Mouse (Mus musculus): ENCODE results near the gene Desi1. TPM values are rescaled to one million over a fixed set of nuclear protein-coding genes. Genes with fewer than 3 reads are reported as not detected.

Desi1 gene
- total RNA-seq (2012; rRNA removed) (10.9 and 11.3 TPM in 2 replicates), total RNA-seq (2014; rRNA removed) (7.6 and 10.0 TPM in 2 replicates), polyA plus RNA-seq (2012; ENCODE audit: insufficient read length, low read depth) (39.2 and 47.3 TPM in 2 replicates)

DNA sequence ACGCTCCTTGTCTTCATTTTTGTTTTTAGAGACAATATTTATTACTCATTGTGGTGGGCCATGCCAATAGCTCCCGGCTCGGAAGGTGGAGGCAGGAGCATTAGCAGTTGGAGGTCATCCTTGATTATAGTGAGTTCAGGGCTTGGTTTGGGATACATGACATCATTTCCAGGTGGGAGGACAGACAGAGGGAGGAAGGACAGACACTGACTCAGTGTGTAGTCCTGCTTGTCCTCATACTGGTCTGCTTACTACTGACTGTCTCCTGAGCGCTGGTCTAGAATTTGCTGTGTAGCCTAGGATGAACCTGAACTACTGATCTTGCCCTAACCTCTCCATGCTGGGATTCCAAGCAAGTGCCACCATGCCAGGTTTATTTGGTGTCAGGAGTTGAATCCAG, at the start of gene Desi1:
TSS of gene Desi1 (minus strand) at position 101 of the 400 bp plus-strand sequence.
- in situ Hi-C loops (cut with MboI; ENCODE audit: low pct_ligation_motif_present, low pct_unique_long_range_greater_than_20kb, low sequenced_read_pairs): no loop called here
- TF ChIP-seq MAFK (IDR thresholded peaks at IDR 0.05; ENCODE audit: insufficient replicate concordance, low read length) (no peak), MXI1 (IDR thresholded peaks at IDR 0.05; ENCODE audit: low read depth, low read length) (no peak), TBP (conservative IDR thresholded peaks at IDR 0.05; ENCODE audit: low read depth, low read length) (no peak), RCOR1 (conservative IDR thresholded peaks at IDR 0.05; ENCODE audit: low read depth, low read length) (no peak), ZNF384 (IDR thresholded peaks at IDR 0.05; ENCODE audit: low read depth, low read length) (no peak), KAT2A (IDR thresholded peaks at IDR 0.05; ENCODE audit: insufficient replicate concordance, low read length) (no peak), ZC3H11A (IDR thresholded peaks at IDR 0.05; ENCODE audit: low read depth, low read length) (no peak), ZMIZ1 (IDR thresholded peaks at IDR 0.05; ENCODE audit: low read depth, low read length) (no peak), CHD2 (IDR thresholded peaks at IDR 0.05; ENCODE audit: low read length) (no peak), JUN (IDR thresholded peaks at IDR 0.05; ENCODE audit: insufficient read depth, low read depth, low read length) (no peak), ZKSCAN1 (IDR thresholded peaks at IDR 0.05; ENCODE audit: borderline replicate concordance, low read depth, low read length) (no peak), USF1 (IDR thresholded peaks at IDR 0.05; ENCODE audit: low read depth, low read length) (no peak), POLR2A (IDR thresholded peaks at IDR 0.05; ENCODE audit: low read depth, low read length) (no peak), BHLHE40 (IDR thresholded peaks at IDR 0.05; ENCODE audit: low read depth, low read length) (no peak), IRF4 (IDR thresholded peaks at IDR 0.05; ENCODE audit: low read depth, low read length) (no peak), PAX5 (IDR thresholded peaks at IDR 0.05; ENCODE audit: low read length) (no peak), NRF1 (IDR thresholded peaks at IDR 0.05; ENCODE audit: low read depth, low read length) (no peak), SMC3 (IDR thresholded peaks at IDR 0.05; ENCODE audit: low read depth, low read length) (no peak), JUND (conservative IDR thresholded peaks at IDR 0.05; ENCODE audit: low read depth, low read length) (no peak), MAZ (IDR thresholded peaks at IDR 0.05; ENCODE audit: low read depth, low read length) (no peak)
- dilution Hi-C loops (cut with MboI; ENCODE audit: extremely low pct_ligation_motif_present, extremely low pct_unique_long_range_greater_than_20kb, low sequenced_read_pairs): no loop called here
- Histone ChIP-seq H3K9me3 (replicated peaks; ENCODE audit: low read length) (no peaks in the 10 kb centered on the region), H3K27ac (ENCODE audit: insufficient read depth, low read depth) (no peak within 1 kb of the TSS), H3K4me3 (replicated peaks in 1 of 3; ENCODE audit: low read depth in 2 of 3, low read length in 2 of 3, poor library complexity in 1 of 3) (no peak within 1 kb of the TSS), H3K4me1 (ENCODE audit: control insufficient read depth in 1 of 2, insufficient read depth in 2 of 2) (peaks cover 0 to 23% of the 10 kb centered on the region in 2 experiments; a peak in 2 of 4 replicates), H3K9ac (ENCODE audit: insufficient read depth, low read depth) (no peak within 1 kb of the TSS), H3K79me2 (replicated peaks; ENCODE audit: control insufficient read depth, extremely low read depth, insufficient read depth, poor library complexity, severe bottlenecking) (no peaks in the 10 kb centered on the region), H3K27me3 (replicated peaks) (no peaks in the 10 kb centered on the region), H3K36me3 (replicated peaks in 1 of 2; ENCODE audit: control insufficient read depth in 1 of 2, insufficient read depth in 1 of 2, low read length in 1 of 2) (peaks cover 65 to 90% of the 10 kb centered on the region in 2 experiments), H3K4me2 (ENCODE audit: insufficient read depth, low read depth, poor library complexity, severe bottlenecking) (no peak within 1 kb of the TSS)
- DNase-seq (ENCODE audit: extremely low read depth): no peak

DNA sequence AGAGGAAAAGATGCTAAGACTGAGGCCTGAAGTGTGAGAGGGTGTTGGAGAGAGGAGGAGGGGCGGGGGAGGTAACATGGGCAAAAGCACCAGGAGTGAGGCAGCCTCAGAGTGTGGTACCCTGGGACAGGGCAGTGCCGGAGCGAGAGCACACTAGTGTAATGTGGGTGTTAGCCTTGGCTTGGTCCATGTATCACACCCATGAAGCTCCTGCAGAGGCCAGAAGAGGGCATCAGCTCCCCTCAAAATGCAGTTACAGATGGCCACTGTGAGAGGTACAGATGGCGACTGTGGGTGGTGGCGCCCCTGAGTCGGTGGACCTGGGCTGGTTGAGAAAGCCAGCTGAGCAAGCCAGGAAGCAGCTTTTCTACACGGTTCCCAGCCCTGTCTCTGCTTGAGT, 47.5 kb upstream of the Desi1 start:
- H3K4me3 ChIP-seq (replicated peaks in 1 of 3; ENCODE audit: low read depth in 2 of 3, low read length in 2 of 3, poor library complexity in 1 of 3): no peak overlapping the region
- no peak for TF ChIP-seq TBP (conservative IDR thresholded peaks at IDR 0.05; ENCODE audit: low read depth, low read length)
- peak; percentile 38; the same call in 1 of the 2 replicates for TF ChIP-seq IRF4 (IDR thresholded peaks at IDR 0.05; ENCODE audit: low read depth, low read length)
- TF ChIP-seq MAZ (IDR thresholded peaks at IDR 0.05; ENCODE audit: low read depth, low read length): no peak
- TF ChIP-seq POLR2AphosphoS2 (IDR thresholded peaks at IDR 0.05; ENCODE audit: low read depth, low read length): no peak
- peak; percentile 10; the same call in 1 of the 2 replicates for TF ChIP-seq ZC3H11A (IDR thresholded peaks at IDR 0.05; ENCODE audit: low read depth, low read length)
- TF ChIP-seq RAD21 (IDR thresholded peaks at IDR 0.05; ENCODE audit: low read depth, low read length): peak; percentile 78
- no peak for TF ChIP-seq PAX5 (IDR thresholded peaks at IDR 0.05; ENCODE audit: low read length)
- no peak for TF ChIP-seq RCOR1 (conservative IDR thresholded peaks at IDR 0.05; ENCODE audit: low read depth, low read length)
- TF ChIP-seq SIN3A (IDR thresholded peaks at IDR 0.05; ENCODE audit: low read length): no peak
- 0 out of 2 replicates have a peak, but pooled peaks have one; percentile 21 for TF ChIP-seq ELF1 (IDR thresholded peaks at IDR 0.05; ENCODE audit: low read depth, low read length)
- no peak for TF ChIP-seq ZMIZ1 (IDR thresholded peaks at IDR 0.05; ENCODE audit: low read depth, low read length)
- TF ChIP-seq EP300 (IDR thresholded peaks at IDR 0.05; ENCODE audit: low read length): no peak
- TF ChIP-seq SMC3 (IDR thresholded peaks at IDR 0.05; ENCODE audit: low read depth, low read length): peak; percentile 72
- TF ChIP-seq MAFK (IDR thresholded peaks at IDR 0.05; ENCODE audit: insufficient replicate concordance, low read length): no peak
- TF ChIP-seq TCF12 (IDR thresholded peaks at IDR 0.05; ENCODE audit: low read depth, low read length): 0 out of 2 replicates have a peak, but pooled peaks have one; percentile 33
- TF ChIP-seq UBTF (IDR thresholded peaks at IDR 0.05; ENCODE audit: low read depth, low read length): no peak
- no peak for TF ChIP-seq JUND (conservative IDR thresholded peaks at IDR 0.05; ENCODE audit: low read depth, low read length)
- no peak for TF ChIP-seq MXI1 (IDR thresholded peaks at IDR 0.05; ENCODE audit: low read depth, low read length)
- no peak for TF ChIP-seq BHLHE40 (IDR thresholded peaks at IDR 0.05; ENCODE audit: low read depth, low read length)
- TF ChIP-seq ETS1 (conservative IDR thresholded peaks at IDR 0.05; ENCODE audit: low read depth, low read length): no peak
- no peak for TF ChIP-seq USF1 (IDR thresholded peaks at IDR 0.05; ENCODE audit: low read depth, low read length)
- peak in 1 of 2 experiments; percentile 96; a peak in 2 of 4 replicates for TF ChIP-seq CTCF (conservative IDR thresholded peaks at IDR 0.05 in 1 of 2, IDR thresholded peaks at IDR 0.05 in 1 of 2; ENCODE audit: low read depth in 2 of 2, low read length in 2 of 2)
- H3K27me3 ChIP-seq (replicated peaks): peaks cover 35% of the 10 kb centered on the region
- dilution Hi-C loops (cut with MboI; ENCODE audit: extremely low pct_ligation_motif_present, extremely low pct_unique_long_range_greater_than_20kb, low sequenced_read_pairs): no loop called here
- no peak overlapping the region for H3K9ac ChIP-seq (ENCODE audit: insufficient read depth, low read depth)
- no peaks in the 10 kb centered on the region for H3K79me2 ChIP-seq (replicated peaks; ENCODE audit: control insufficient read depth, extremely low read depth, insufficient read depth, poor library complexity, severe bottlenecking)
- no peak overlapping the region; the same call in 1 of the 2 replicates for H3K4me2 ChIP-seq (ENCODE audit: insufficient read depth, low read depth, poor library complexity, severe bottlenecking)
- H3K36me3 ChIP-seq (replicated peaks in 1 of 2; ENCODE audit: control insufficient read depth in 1 of 2, insufficient read depth in 1 of 2, low read length in 1 of 2): no peaks in the 10 kb centered on the region
- no peaks in the 10 kb centered on the region for H3K9me3 ChIP-seq (replicated peaks; ENCODE audit: low read length)
- H3K27ac ChIP-seq (ENCODE audit: insufficient read depth, low read depth): no peak overlapping the region
- peaks cover 3 to 6% of the 10 kb centered on the region in 2 experiments; a peak in 2 of 4 replicates for H3K4me1 ChIP-seq (ENCODE audit: control insufficient read depth in 1 of 2, insufficient read depth in 2 of 2)
- DNase-seq (ENCODE audit: extremely low read depth): peak; percentile 63
- in situ Hi-C loops (cut with MboI; ENCODE audit: low pct_ligation_motif_present, low pct_unique_long_range_greater_than_20kb, low sequenced_read_pairs): no loop called here

All from CH12.LX (cell line).